Mouse (Mus musculus) spleen, adult 2 months (tissue): ENCODE data around the gene Ston2.

Source experiments
- CTCF ChIP-seq: fragments of 200-500 bp; IDR thresholded peaks from 2 replicates; pipeline ENCODE4 v1.5.1; 2011; ENCODE audit warnings: mild to moderate bottlenecking, inconsistent platforms; ENCODE audit not compliant: insufficient read depth, insufficient read length, insufficient replicate concordance; ENCODE audit errors: extremely low read depth
- POLR2A ChIP-seq: fragments of 200-500 bp; IDR thresholded peaks from 2 replicates; pipeline ENCODE4 v1.6.1; 2011; ENCODE audit warnings: low read depth, low read length, inconsistent platforms

GRCm38 (mm10) chr12:91719134-91719533 lies 69.1 kb downstream of the Ston2 start:
- TF ChIP-seq CTCF (no peak), POLR2A (no peak)
